Mouse (Mus musculus) MN1 (cell line): Measurements from ENCODE around the gene Tspan13.

Source experiments
- DNase-seq: peaks from one replicate; pipeline ENCODE4 v3.0.0-alpha.2; 2016; ENCODE audit warnings: low spot score

Gene Tspan13

DNA sequence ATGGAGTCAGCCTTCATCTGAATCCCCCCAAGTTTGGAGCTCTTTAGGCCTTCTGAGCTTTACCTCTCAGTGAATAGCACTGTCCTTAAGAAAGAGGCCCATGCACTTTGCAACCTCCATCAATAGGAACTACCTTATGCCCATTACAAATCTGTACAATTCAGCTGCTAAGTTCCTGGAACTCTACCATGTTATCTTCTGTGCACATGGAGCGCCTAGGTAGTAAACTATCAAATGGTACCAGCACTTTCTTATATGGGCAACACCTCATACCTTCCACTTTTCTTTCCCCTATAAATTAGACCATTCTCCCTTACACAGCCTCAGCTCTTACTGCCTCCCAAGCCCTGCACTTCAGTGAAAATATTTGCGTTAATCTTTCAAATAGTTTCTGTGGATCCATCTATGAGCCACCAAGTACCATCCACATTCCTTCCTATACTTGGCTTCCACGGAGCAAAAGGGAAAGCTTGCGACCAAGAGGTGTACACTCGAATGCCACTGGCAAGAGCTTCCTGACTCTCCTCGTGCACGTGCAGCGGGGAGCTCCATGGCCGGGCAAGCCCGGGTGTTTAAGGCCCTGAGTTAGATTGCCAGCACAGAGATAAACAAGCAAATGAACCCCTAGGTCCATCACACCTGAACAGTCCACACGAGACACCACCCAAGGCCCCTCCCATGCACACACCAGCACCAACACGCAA, 11.5 kb downstream of the Tspan13 start:
- no peak for DNase-seq

DNA sequence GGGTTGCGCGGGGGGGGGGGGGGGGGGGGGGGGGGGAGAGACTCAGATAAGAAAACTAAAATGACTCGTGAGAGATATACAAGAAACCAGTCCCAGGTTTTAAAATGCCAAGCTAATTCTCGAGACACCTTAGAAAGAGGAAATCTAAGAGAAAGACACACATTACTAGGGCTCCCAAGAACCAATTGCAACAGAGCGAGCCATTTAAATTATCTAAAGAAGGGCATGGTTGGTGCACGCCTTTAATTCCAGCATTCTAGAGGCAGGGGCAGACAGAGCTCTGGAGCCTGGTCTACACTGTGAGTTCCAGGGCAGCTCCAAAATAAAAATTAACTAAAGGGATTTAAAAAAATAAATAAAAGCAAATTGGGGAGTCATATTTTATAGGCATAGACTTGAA, 12.6 kb downstream of the Tspan13 start:
- no peak for DNase-seq

DNA sequence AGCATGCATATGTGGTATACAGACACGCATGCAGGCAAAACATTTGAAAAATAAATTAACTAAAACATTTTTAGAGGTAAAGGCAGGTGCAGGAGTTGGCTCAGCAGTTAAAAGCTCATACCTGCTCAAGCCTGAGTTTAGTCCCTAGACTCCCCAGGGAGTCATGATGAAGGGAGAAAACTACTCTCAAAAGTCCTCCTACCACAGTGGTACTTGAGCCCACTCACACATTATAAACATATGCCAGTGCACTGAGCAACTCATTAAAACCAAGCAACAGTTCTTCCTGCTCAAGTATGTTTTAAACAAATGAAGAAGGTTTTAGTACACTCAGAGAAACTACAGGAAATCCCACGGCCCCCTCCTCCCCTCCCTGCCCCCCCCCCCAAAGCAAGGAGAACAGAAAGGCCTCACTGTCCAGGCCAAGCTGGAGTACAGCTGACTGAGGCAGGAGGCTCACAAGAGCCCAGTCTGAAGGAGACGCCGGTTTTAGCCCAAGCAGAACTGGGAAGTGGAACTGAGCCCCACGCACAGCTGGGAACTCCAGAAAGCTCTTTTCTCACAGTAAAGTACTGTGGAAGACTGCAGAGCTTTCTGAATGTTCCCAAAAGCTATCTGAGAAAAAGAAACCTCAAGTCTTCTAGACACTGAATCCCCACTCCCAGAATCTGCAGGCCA, 13.2 kb downstream of the Tspan13 start:
- no peak for DNase-seq

GRCm38 (mm10) chr12:36027171-36027570, 15.1 kb downstream of the Tspan13 start:
- no peak for DNase-seq

DNA sequence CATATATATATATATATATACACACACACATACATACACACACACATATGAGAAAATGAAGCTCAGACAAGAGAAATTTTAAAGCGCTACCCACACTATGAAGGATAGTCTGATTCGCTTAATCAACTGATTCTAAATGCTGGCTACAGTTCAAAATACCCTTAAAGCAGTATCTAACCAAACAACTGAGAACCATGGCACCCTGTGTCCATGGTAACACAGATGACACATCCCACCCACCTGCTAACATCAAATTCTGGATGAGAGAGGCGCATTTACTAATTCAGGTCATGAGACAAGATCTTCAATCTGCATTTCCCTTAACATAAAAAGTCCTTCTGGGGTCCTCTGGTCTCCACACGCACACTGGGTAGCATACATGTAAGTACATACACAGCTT, 16.2 kb downstream of the Tspan13 start:
- DNase-seq: no peak

GRCm38 (mm10) chr12:36020710-36021109, 21.6 kb downstream of the Tspan13 start:
- DNase-seq: no peak

- DNase-seq: no peak
These were observed 22.2 kb downstream of the Tspan13 start for GRCm38 (mm10) chr12:36020081-36020480.

- DNase-seq: no peak
These were observed 22.7 kb downstream of the Tspan13 start for GRCm38 (mm10) chr12:36019572-36019971.

- DNase-seq: no peak
These were observed 24.5 kb downstream of the Tspan13 start for GRCm38 (mm10) chr12:36017791-36018190.

- DNase-seq: no peak
These were observed 28.9 kb downstream of the Tspan13 start for GRCm38 (mm10) chr12:36013216-36013910.

- no peak for DNase-seq
These were observed 33.8 kb downstream of the Tspan13 start for GRCm38 (mm10) chr12:36008364-36009047.

GRCm38 (mm10) chr12:36007581-36007980, 34.7 kb downstream of the Tspan13 start:
- DNase-seq: peak; percentile 53

DNA sequence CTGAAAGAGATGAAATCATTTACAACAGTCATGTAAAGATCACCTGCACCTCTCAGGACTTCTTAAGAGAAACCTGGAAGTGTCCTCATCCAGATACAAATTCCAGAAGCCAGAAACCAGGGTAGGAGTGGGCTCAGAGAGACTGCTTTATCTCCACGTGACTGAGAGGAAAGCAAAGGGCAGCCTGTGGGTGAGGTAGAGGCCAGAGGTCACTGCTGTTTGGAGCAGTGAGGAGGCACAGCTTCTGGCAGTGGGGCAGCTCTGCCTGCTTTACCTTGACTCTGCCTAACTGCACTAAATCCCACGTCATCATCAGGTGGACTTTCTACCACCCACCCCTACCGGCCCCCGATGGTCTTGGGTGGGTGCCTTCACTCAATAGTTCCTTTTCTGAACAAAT, 37.6 kb downstream of the Tspan13 start:
- no peak for DNase-seq

DNA sequence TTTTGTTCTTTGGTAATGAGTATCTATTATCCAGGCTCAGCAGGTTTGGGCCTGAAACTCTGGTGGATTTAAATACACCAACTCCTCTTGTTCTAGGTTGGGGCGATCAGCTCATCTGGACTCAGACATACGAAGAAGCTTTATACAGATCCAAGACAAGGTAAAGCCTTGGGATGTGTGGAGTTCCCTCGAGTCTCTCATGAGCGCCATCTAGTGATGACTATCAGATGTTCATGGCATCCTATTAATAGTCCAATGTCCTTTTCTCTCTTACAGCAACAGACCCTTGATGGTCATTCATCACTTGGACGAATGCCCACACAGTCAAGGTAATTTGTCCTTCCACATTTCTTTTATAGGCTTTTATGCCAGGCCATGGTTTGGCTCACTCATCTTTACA, 46.5 kb downstream of the Tspan13 start:
- peak; percentile 65 for DNase-seq

- no peak for DNase-seq
These were observed 48.2 kb downstream of the Tspan13 start for GRCm38 (mm10) chr12:35994098-35994497.

- DNase-seq: no peak
These were observed 48.7 kb downstream of the Tspan13 start for GRCm38 (mm10) chr12:35993583-35993982.

GRCm38 (mm10) chr12:35992711-35993110, 49.6 kb downstream of the Tspan13 start, which contains the start of gene Agr2:
Gene Agr2, plus strand, starts transcription at chr12:35992907.
- DNase-seq: no peak

DNA sequence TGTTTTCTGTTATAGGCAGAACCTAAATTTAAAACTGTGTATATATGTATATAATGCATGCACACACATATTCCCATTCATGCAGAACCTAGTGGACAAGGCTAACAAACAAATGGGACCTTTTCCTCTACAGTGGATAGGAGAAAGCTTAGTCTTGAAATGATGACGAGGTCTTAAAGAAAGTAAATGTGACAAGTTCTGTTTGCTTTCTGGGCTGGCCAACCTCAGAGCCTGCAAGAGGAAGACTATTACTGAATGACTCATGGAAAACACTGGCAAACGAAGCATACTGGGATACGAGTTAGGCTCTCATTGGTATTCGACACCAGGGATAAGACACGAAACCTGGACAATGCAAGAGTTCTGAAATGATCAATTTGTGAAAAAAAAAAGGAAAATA, 57.6 kb downstream of the Tspan13 start:
- no peak for DNase-seq

DNA sequence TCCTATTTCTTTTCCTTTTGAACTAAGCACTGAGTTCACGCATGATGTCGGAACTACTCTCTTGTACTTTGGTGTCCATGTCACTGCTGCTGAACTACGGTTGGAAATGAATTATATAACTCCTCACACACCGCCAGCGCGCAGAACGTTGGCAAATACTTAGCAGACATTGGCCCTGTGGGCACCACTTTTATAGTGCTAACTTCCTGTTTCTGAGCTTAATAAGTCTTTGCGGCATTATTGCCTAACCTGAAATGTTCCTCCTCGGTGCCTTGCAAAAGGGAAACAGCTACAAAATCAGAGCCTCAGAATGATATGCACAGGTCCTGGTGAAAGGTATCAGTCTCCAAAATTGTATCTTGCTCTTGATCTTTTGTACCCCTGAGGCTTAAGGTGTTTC, 58.8 kb downstream of the Tspan13 start:
- no peak for DNase-seq

- DNase-seq: peak; percentile 75
These were observed 60.5 kb downstream of the Tspan13 start for GRCm38 (mm10) chr12:35981732-35982360.

DNA sequence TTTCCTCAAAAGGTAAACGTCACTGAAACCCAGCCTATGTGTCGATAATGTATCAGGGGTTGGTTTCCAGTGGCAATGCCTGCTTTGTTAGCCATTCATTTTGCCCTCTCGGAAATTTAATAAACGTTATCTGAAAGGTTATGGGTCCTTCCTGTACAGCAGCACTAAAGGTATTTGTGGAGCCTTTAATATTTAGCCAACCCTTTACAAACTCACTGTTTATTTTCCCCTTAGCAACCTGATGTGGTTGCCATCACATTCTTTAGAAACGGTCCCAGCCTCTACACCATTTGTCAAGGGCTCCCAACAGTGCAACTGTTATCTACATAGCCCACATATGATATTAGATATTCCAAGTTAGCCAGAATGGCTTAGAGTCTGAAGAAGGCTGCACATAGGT, 62.7 kb downstream of the Tspan13 start:
- no peak for DNase-seq

DNA sequence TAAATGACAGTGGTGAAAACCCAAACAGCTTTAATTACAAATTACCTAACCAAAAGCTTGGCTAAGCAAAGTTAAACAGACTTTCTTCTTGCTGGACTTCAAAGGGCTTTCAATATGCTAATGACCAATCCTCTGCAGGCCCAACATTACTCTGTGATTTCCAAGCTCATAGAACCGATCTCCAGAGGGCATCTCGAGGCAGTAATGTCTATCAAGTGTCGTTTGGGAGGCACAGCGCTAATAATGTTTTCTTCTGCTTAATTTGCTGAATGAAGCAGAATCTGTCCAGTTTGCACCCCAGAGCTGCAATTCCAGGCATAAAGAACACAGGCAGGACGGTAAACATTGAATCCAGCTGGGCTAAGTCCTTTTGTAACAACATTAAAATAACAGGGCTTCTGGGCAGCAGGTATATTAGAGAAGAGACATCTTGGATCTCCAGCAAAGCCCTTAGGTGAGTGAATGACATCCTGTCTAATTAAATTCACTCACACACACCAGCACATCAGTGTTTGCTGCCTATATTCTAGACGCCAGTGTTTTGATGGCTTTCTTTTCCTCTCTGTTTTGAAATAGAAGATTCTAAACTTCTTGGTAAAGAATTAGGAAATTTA, 64.6 kb downstream of the Tspan13 start:
- DNase-seq: no peak
